ENCODE assay signal across 8 mouse cellular contexts in the genomic region with DNA sequence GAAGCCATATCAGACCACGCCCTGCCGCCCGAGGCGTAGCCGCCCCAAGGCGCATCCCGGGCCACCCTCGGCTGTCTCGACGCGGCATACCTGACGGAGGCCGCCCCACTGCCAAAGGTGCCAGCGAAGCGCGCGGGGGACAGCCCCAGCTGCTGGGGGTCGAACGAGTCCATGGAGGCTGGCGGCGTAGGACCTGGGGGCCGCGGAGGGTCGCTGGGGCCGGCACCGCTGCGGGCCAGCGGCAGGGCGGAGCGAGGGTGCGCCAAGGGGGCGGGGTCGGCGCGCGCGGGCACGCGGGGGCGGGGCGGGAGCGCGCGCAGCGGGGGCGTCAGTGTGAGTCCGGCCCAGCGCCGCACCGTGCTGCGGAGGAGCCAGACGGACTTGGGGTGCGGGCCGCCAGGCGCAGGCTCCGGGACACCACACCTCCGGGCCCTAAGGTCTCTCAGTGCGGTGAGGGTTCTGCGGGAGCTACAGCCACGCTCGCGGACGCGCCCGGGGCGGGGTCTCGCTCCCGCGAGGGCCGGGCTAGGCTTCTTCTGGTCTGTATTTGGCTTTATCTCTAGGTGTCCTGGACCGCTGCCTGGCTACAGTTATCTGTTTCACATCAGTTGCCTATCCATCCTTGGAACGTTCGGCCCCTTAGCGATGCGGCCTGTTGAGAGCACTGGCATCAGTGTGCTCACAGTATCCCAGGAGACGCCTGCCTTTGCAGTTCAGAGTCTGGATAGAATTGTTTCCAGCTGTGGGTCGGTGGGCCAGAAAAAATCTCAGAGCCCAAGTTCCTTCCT.
DNase-seq lines count a peak whose midpoint lies in the region; ATAC-seq and TF ChIP-seq lines count a peak whose summit lies in the region.

No protein-coding gene starts in this region.

- no peak for TF ChIP-seq CTCF in bone marrow macrophage, adult 2 months (IDR thresholded peaks at IDR 0.05; ENCODE audit: low read depth, low read length)
- no peak for TF ChIP-seq CTCF in spleen, adult 2 months (IDR thresholded peaks at IDR 0.05; ENCODE audit: extremely low read depth, insufficient read depth, insufficient read length, insufficient replicate concordance)

- peak overlapping the region; percentile 81 for H3K4me2 ChIP-seq in embryonic facial prominence, embryonic 15.5 days (replicated peaks)
- peak overlapping the region; percentile 95 for H3K4me2 ChIP-seq in kidney, embryonic 14.5 days (replicated peaks; ENCODE audit: low read depth, low read length)
- peak overlapping the region; percentile 86 for H3K4me2 ChIP-seq in limb, embryonic 14.5 days (replicated peaks; ENCODE audit: low read depth, low read length, severe bottlenecking)
- peak overlapping the region; percentile 76 for H3K4me2 ChIP-seq in midbrain, embryonic 16.5 days (ENCODE audit: low read length)

- peak; percentile 91 for DNase-seq in A20 (ENCODE audit: low read depth, low spot score)
- peak; percentile 90 for DNase-seq in heart, embryonic 10.5 days (ENCODE audit: low spot score)
- DNase-seq in limb, embryonic 14.5 days (ENCODE audit: low spot score): peak; percentile 90
- peak; percentile 28 to 57 for DNase-seq in spleen, adult 2 months (ENCODE audit: low read depth in 1 of 2, low spot score in 2 of 2)

- ATAC-seq in embryonic facial prominence, embryonic 15.5 days (ENCODE audit: insufficient number of reproducible peaks, low FRiP score, low TSS enrichment, low read depth): peak; percentile 94
- peak; percentile 94 for ATAC-seq in kidney, embryonic 14.5 days (ENCODE audit: low FRiP score, low TSS enrichment)
- ATAC-seq in limb, embryonic 14.5 days (ENCODE audit: low FRiP score, low read depth): peak; percentile 92
- ATAC-seq in midbrain, embryonic 16.5 days: peak; percentile 86

- H3K9me3 ChIP-seq in embryonic facial prominence, embryonic 15.5 days (replicated peaks): no peaks in the 10 kb centered on the region
- no peaks in the 10 kb centered on the region for H3K9me3 ChIP-seq in heart, embryonic 10.5 days
- no peaks in the 10 kb centered on the region for H3K9me3 ChIP-seq in kidney, embryonic 14.5 days (ENCODE audit: control insufficient read depth, low read length)
- H3K9me3 ChIP-seq in limb, embryonic 14.5 days (ENCODE audit: control insufficient read depth, low read length): no peaks in the 10 kb centered on the region
- no peaks in the 10 kb centered on the region for H3K9me3 ChIP-seq in midbrain, embryonic 16.5 days (replicated peaks; ENCODE audit: control insufficient read depth, low read length, poor library complexity, severe bottlenecking)

- WGBS in embryonic facial prominence, embryonic 15.5 days: under 1% methylated on average over 62 of the region's 77 CpGs
- WGBS in heart, embryonic 10.5 days: under 1% methylated on average over 59 of the region's 77 CpGs
- WGBS in kidney, embryonic 14.5 days: under 1% methylated on average over 57 of the region's 77 CpGs
- under 1% methylated on average over 50 of the region's 77 CpGs for WGBS in limb, embryonic 14.5 days
- under 1% methylated on average over 68 of the region's 77 CpGs for WGBS in midbrain, embryonic 16.5 days
- 1% methylated on average over 74 of the region's 77 CpGs for WGBS in spleen, adult 2 months

- H3K9ac ChIP-seq in embryonic facial prominence, embryonic 15.5 days: peak overlapping the region; percentile 89
- peak overlapping the region; percentile 90 for H3K9ac ChIP-seq in kidney, embryonic 14.5 days (ENCODE audit: low read depth, low read length)
- H3K9ac ChIP-seq in limb, embryonic 14.5 days (ENCODE audit: low read depth, low read length, severe bottlenecking): peak overlapping the region; percentile 92
- peak overlapping the region; percentile 100 for H3K9ac ChIP-seq in midbrain, embryonic 16.5 days (ENCODE audit: low read depth, low read length)

- H3K36me3 ChIP-seq in embryonic facial prominence, embryonic 15.5 days: no peaks in the 10 kb centered on the region
- peaks cover 25% of the 10 kb centered on the region for H3K36me3 ChIP-seq in heart, embryonic 10.5 days
- H3K36me3 ChIP-seq in kidney, embryonic 14.5 days (ENCODE audit: control insufficient read depth, insufficient read depth, low read length): no peaks in the 10 kb centered on the region
- H3K36me3 ChIP-seq in limb, embryonic 14.5 days (ENCODE audit: control insufficient read depth, insufficient read depth, low read length): peaks cover 6% of the 10 kb centered on the region; the same call in 1 of the 2 replicates
- no peaks in the 10 kb centered on the region for H3K36me3 ChIP-seq in midbrain, embryonic 16.5 days (ENCODE audit: control insufficient read depth, insufficient read depth, low read length)
- H3K36me3 ChIP-seq in spleen, adult 2 months (ENCODE audit: control insufficient read depth, insufficient read depth, low read length): no peaks in the 10 kb centered on the region

- H3K27ac ChIP-seq in bone marrow macrophage, adult 2 months (ENCODE audit: insufficient read depth, low read depth, low read length): peak overlapping the region; percentile 43
- peak overlapping the region; percentile 97 for H3K27ac ChIP-seq in embryonic facial prominence, embryonic 15.5 days (replicated peaks)
- H3K27ac ChIP-seq in heart, embryonic 10.5 days: peak overlapping the region; percentile 97
- peak overlapping the region; percentile 87 for H3K27ac ChIP-seq in kidney, embryonic 14.5 days (ENCODE audit: low read depth, low read length)
- peak overlapping the region; percentile 96 for H3K27ac ChIP-seq in limb, embryonic 14.5 days (replicated peaks; ENCODE audit: low read depth, low read length)
- H3K27ac ChIP-seq in midbrain, embryonic 16.5 days (ENCODE audit: low read length): peak overlapping the region; percentile 99
- H3K27ac ChIP-seq in spleen, adult 2 months (ENCODE audit: insufficient read depth, low read length): peak overlapping the region; percentile 57; the same call in 1 of the 2 replicates

- H3K4me3 ChIP-seq in bone marrow macrophage, adult 2 months (ENCODE audit: insufficient read depth, low read length): peak overlapping the region; percentile 92
- peak overlapping the region; percentile 84 for H3K4me3 ChIP-seq in embryonic facial prominence, embryonic 15.5 days (replicated peaks)
- peak overlapping the region; percentile 95 for H3K4me3 ChIP-seq in heart, embryonic 10.5 days
- peak overlapping the region; percentile 92 for H3K4me3 ChIP-seq in kidney, embryonic 14.5 days (ENCODE audit: low read length)
- peak overlapping the region; percentile 93 for H3K4me3 ChIP-seq in limb, embryonic 14.5 days (replicated peaks; ENCODE audit: low read length)
- H3K4me3 ChIP-seq in midbrain, embryonic 16.5 days (ENCODE audit: low read depth, low read length): peak overlapping the region; percentile 96
- peak overlapping the region; percentile 91 for H3K4me3 ChIP-seq in spleen, adult 2 months (ENCODE audit: extremely low read depth, insufficient read depth, insufficient read length)

- H3K27me3 ChIP-seq in embryonic facial prominence, embryonic 15.5 days: no peaks in the 10 kb centered on the region
- no peaks in the 10 kb centered on the region for H3K27me3 ChIP-seq in heart, embryonic 10.5 days (ENCODE audit: insufficient read depth, poor library complexity, severe bottlenecking)
- no peaks in the 10 kb centered on the region for H3K27me3 ChIP-seq in kidney, embryonic 14.5 days (ENCODE audit: control insufficient read depth, insufficient read depth, low read length)
- H3K27me3 ChIP-seq in limb, embryonic 14.5 days (ENCODE audit: control insufficient read depth, insufficient read depth, low read length): no peaks in the 10 kb centered on the region
- H3K27me3 ChIP-seq in midbrain, embryonic 16.5 days (ENCODE audit: control insufficient read depth, insufficient read depth, low read depth, low read length): no peaks in the 10 kb centered on the region
- 0 out of 2 replicates have a peak, but pooled peaks cover 2% of the 10 kb centered on the region for H3K27me3 ChIP-seq in spleen, adult 2 months (ENCODE audit: control insufficient read depth, insufficient read depth, low read length)

- peaks cover 8% of the 10 kb centered on the region for H3K4me1 ChIP-seq in bone marrow macrophage, adult 2 months (ENCODE audit: control insufficient read depth, insufficient read depth, low read length)
- peaks cover 12% of the 10 kb centered on the region for H3K4me1 ChIP-seq in embryonic facial prominence, embryonic 15.5 days
- H3K4me1 ChIP-seq in heart, embryonic 10.5 days: peaks cover 47% of the 10 kb centered on the region
- peaks cover 5% of the 10 kb centered on the region; the same call in 1 of the 2 replicates for H3K4me1 ChIP-seq in kidney, embryonic 14.5 days (ENCODE audit: control insufficient read depth, insufficient read depth, low read length)
- peaks cover 12% of the 10 kb centered on the region for H3K4me1 ChIP-seq in limb, embryonic 14.5 days (ENCODE audit: control insufficient read depth, insufficient read depth, low read length)
- peaks cover 20% of the 10 kb centered on the region for H3K4me1 ChIP-seq in midbrain, embryonic 16.5 days (ENCODE audit: control insufficient read depth, insufficient read depth, low read length)
- H3K4me1 ChIP-seq in spleen, adult 2 months (ENCODE audit: control insufficient read depth, insufficient read depth, insufficient read length): no peaks in the 10 kb centered on the region

- TF ChIP-seq POLR2A in bone marrow macrophage, adult 2 months (IDR thresholded peaks at IDR 0.05; ENCODE audit: borderline replicate concordance, low read depth, low read length): 0 out of 2 replicates have a peak, but pooled peaks have one; percentile 18
- TF ChIP-seq POLR2A in limb, embryonic 14.5 days (IDR thresholded peaks at IDR 0.05; ENCODE audit: borderline replicate concordance, extremely low read depth, insufficient read depth, insufficient read length): peak; percentile 87; the same call in 1 of the 2 replicates
- TF ChIP-seq POLR2A in spleen, adult 2 months (IDR thresholded peaks at IDR 0.05; ENCODE audit: low read depth, low read length): peak; percentile 5; the same call in 1 of the 2 replicates

Comparison
In these comparisons a context has a peak if more than half of its experiments do, and no peak if none do; other contexts are left out.
1. Peak in every context shown above with its lines: DNase-seq, ATAC-seq, H3K4me3 ChIP-seq and H3K27ac ChIP-seq.
2. H3K27ac ChIP-seq: peak in every context shown above with its lines; median percentile 99 in midbrain, embryonic 16.5 days; 97 in embryonic facial prominence, embryonic 15.5 days; 97 in heart, embryonic 10.5 days; 96 in limb, embryonic 14.5 days; 87 in kidney, embryonic 14.5 days; 57 in spleen, adult 2 months; 43 in bone marrow macrophage, adult 2 months.
3. POLR2A ChIP-seq: peak in every context shown above with its lines; median percentile 87 in limb, embryonic 14.5 days; 18 in bone marrow macrophage, adult 2 months; 5 in spleen, adult 2 months.